27 mouse cellular contexts compared by ENCODE assay signal in the genomic region with DNA sequence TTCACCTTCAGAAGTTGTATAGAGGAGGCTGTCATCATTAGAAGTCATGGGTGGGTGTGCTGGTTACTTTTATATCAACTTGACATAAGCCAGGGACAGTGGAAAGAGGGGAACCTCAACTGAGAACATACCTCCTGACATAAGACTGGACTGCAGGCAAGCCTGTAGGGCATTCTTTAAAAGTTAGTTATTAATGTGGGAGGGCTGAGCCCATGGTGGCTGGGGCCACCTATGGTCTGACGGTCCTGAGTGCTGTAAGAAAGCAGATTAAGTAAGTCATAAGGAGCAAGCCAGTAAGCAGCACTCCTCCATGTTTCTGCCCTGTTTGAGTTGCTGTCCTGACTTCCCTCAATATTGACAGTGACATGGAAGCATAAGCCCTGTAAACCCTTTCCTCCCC.
DNase-seq lines count a peak whose midpoint lies in the region; ATAC-seq and TF ChIP-seq lines count a peak whose summit lies in the region.
"Had no signal": no experiment of that assay in that cellular context is flagged by ENCODE, and none has a peak within 500 bp of the region (broad histone marks: within the 10 kb centered on the region; RNA-seq: fewer than 3 reads in every experiment).

No protein-coding gene starts in this region.

- H3K9ac ChIP-seq in heart, postnatal 0 days (replicated peaks; ENCODE audit: low read depth, low read length), result no peak overlapping the region
- no peak overlapping the region for H3K9ac ChIP-seq in liver, adult 2 months (ENCODE audit: low read depth, low read length)
- H3K9ac ChIP-seq in liver, postnatal 0 days (replicated peaks), result no peak overlapping the region
- no peak overlapping the region for H3K9ac ChIP-seq in kidney, embryonic 16.5 days (replicated peaks; ENCODE audit: low read length)
- H3K9ac ChIP-seq: embryonic facial prominence, embryonic 15.5 days; forebrain, embryonic 13.5 days; heart, embryonic 15.5 days; hindbrain, embryonic 14.5 days; liver, embryonic 14.5 days; lung, embryonic 15.5 days; midbrain, embryonic 12.5 days; neural tube, embryonic 13.5 days had no signal

- 85% methylated on average over 1 of the region's 1 CpGs for WGBS in heart, postnatal 0 days
- 42% methylated on average over 1 of the region's 1 CpGs for WGBS in liver, adult 2 months
- 68% methylated on average over 1 of the region's 1 CpGs for whole genome bisulfite sequencing in liver, postnatal 0 days (ENCODE audit: insufficient replicate concordance)
- WGBS in kidney, adult 2 months, result 35% methylated on average over 1 of the region's 1 CpGs
- 71% methylated on average over 1 of the region's 1 CpGs for WGBS in kidney, embryonic 16.5 days

- peaks cover 36% of the 10 kb centered on the region; the same call in 1 of the 2 replicates for H3K79me2 ChIP-seq in liver, adult 2 months (ENCODE audit: control insufficient read depth, insufficient read depth, low read length)

- peaks cover 7% of the 10 kb centered on the region; the same call in 1 of the 2 replicates for H3K36me3 ChIP-seq in heart, postnatal 0 days (replicated peaks; ENCODE audit: control insufficient read depth, insufficient read depth, low read length)
- H3K36me3 ChIP-seq in liver, adult 2 months (ENCODE audit: control insufficient read depth, insufficient read depth, low read length), result 0 out of 2 replicates have a peak, but pooled peaks cover 2% of the 10 kb centered on the region
- 0 out of 2 replicates have a peak, but pooled peaks cover 3% of the 10 kb centered on the region for H3K36me3 ChIP-seq in liver, postnatal 0 days (replicated peaks; ENCODE audit: insufficient read depth, low read length)
- no peaks in the 10 kb centered on the region; the same call in 1 of the 2 replicates for H3K36me3 ChIP-seq in kidney, adult 2 months (ENCODE audit: control insufficient read depth, insufficient read depth, low read length)
- H3K36me3 ChIP-seq in kidney, embryonic 16.5 days (ENCODE audit: insufficient read depth, low read length), result peaks cover 13% of the 10 kb centered on the region
- H3K36me3 ChIP-seq: lung, embryonic 15.5 days had no signal

- peaks cover 24% of the 10 kb centered on the region for H3K4me1 ChIP-seq in heart, postnatal 0 days (ENCODE audit: control insufficient read depth, insufficient read depth)
- H3K4me1 ChIP-seq in liver, adult 2 months (ENCODE audit: control insufficient read depth, insufficient read depth, low read length), result peaks cover 28% of the 10 kb centered on the region
- peaks cover 3% of the 10 kb centered on the region for H3K4me1 ChIP-seq in liver, postnatal 0 days (ENCODE audit: insufficient read depth)
- H3K4me1 ChIP-seq in kidney, adult 2 months (ENCODE audit: control insufficient read depth, insufficient read depth, low read length), result peaks cover 29% of the 10 kb centered on the region
- peaks cover 10% of the 10 kb centered on the region; the same call in 1 of the 2 replicates for H3K4me1 ChIP-seq in kidney, embryonic 16.5 days (ENCODE audit: insufficient read depth, low read length)
- H3K4me1 ChIP-seq: embryonic facial prominence, embryonic 10.5 days; embryonic facial prominence, embryonic 15.5 days had no signal

- no peak for TF ChIP-seq POLR2A in liver, adult 2 months (IDR thresholded peaks at IDR 0.05; ENCODE audit: extremely low read depth, insufficient read depth, low read length)
- no peak for TF ChIP-seq POLR2A in kidney, adult 2 months (IDR thresholded peaks at IDR 0.05; ENCODE audit: low read depth, low read length)

- intact Hi-C loops in gastrocnemius, adult 2 months (cut with DNase I), result no loop called here

- TF ChIP-seq EP300 in heart, postnatal 0 days (IDR thresholded peaks at IDR 0.05; ENCODE audit: low read depth), result no peak
- no peak for TF ChIP-seq EP300 in liver, postnatal 0 days (IDR thresholded peaks at IDR 0.05; ENCODE audit: low read depth)

- ATAC-seq in heart, postnatal 0 days (ENCODE audit: insufficient read depth, low read depth), result peak; percentile 58
- no peak for ATAC-seq in liver, postnatal 0 days
- ATAC-seq in kidney, embryonic 16.5 days (ENCODE audit: low FRiP score, low TSS enrichment), result peak; percentile 70; the same call in 1 of the 2 replicates
- ATAC-seq: CD4-positive, CD25-positive, alpha-beta regulatory T cell, adult 4 months; forebrain, embryonic 13.5 days had no signal

- peak overlapping the region; percentile 40 for H3K27ac ChIP-seq in heart, postnatal 0 days (ENCODE audit: low read depth)
- H3K27ac ChIP-seq in liver, adult 2 months (replicated peaks; ENCODE audit: insufficient read depth, low read depth, low read length), result peak overlapping the region; percentile 82
- H3K27ac ChIP-seq in liver, postnatal 0 days (ENCODE audit: low read depth), result no peak overlapping the region
- H3K27ac ChIP-seq in kidney, adult 2 months (ENCODE audit: insufficient read depth, low read depth, low read length), result peak overlapping the region; percentile 77
- H3K27ac ChIP-seq in kidney, embryonic 16.5 days (ENCODE audit: low read length), result peak overlapping the region; percentile 77
- H3K27ac ChIP-seq in gastrocnemius, adult 2 months, result no peak overlapping the region
- H3K27ac ChIP-seq: embryonic facial prominence, embryonic 10.5 days; embryonic facial prominence, embryonic 15.5 days; forebrain, embryonic 13.5 days; heart, embryonic 15.5 days; hindbrain, embryonic 14.5 days; liver, embryonic 14.5 days; lung, embryonic 15.5 days; midbrain, embryonic 12.5 days; neural tube, embryonic 13.5 days had no signal

- DNase-seq in heart, postnatal 0 days (ENCODE audit: low spot score), result no peak
- DNase-seq in heart, adult 9 months (ENCODE audit: low spot score in 2 of 2), result no peak
- no peak for DNase-seq in liver, adult 2 months (ENCODE audit: extremely low read depth, low read depth, low spot score)
- DNase-seq in liver, postnatal 0 days, result no peak
- DNase-seq in kidney, adult 2 months, result peak; percentile 66
- DNase-seq in gastrocnemius, adult 2 months, result no peak
- no peak for DNase-seq in c-Kit-positive CD71-positive TER-119-positive erythroid progenitor cells, embryonic 14.5 days (ENCODE audit: low spot score)
- DNase-seq: adrenal gland, postnatal 25 days; cerebellum, adult 2 months; cerebellum, postnatal 25 days; gastrocnemius, postnatal 14 days; layer of hippocampus, postnatal 36 days; left cerebral cortex, postnatal 4 days; thymus, adult 2 months; thymus, postnatal 4 days had no signal

- H3K27me3 ChIP-seq in heart, postnatal 0 days (ENCODE audit: control insufficient read depth, insufficient read depth, low read length), result no peaks in the 10 kb centered on the region
- no peaks in the 10 kb centered on the region for H3K27me3 ChIP-seq in liver, adult 2 months (ENCODE audit: control insufficient read depth, insufficient read depth, low read length)
- H3K27me3 ChIP-seq in liver, postnatal 0 days (ENCODE audit: insufficient read depth, low read length), result no peaks in the 10 kb centered on the region
- H3K27me3 ChIP-seq in kidney, adult 2 months (replicated peaks; ENCODE audit: control insufficient read depth, insufficient read depth, low read length), result no peaks in the 10 kb centered on the region
- H3K27me3 ChIP-seq in kidney, embryonic 16.5 days (ENCODE audit: insufficient read depth, low read length), result no peaks in the 10 kb centered on the region
- H3K27me3 ChIP-seq: embryonic facial prominence, embryonic 15.5 days; forebrain, embryonic 13.5 days; heart, embryonic 15.5 days; lung, embryonic 15.5 days; midbrain, embryonic 12.5 days; neural tube, embryonic 13.5 days had no signal

- H3K4me2 ChIP-seq in heart, postnatal 0 days (ENCODE audit: low read depth, low read length), result no peak overlapping the region
- H3K4me2 ChIP-seq in liver, postnatal 0 days (ENCODE audit: low read depth, low read length), result no peak overlapping the region
- H3K4me2 ChIP-seq in kidney, embryonic 16.5 days (replicated peaks; ENCODE audit: low read depth, low read length), result no peak overlapping the region
- H3K4me2 ChIP-seq: embryonic facial prominence, embryonic 15.5 days; forebrain, embryonic 13.5 days; heart, embryonic 15.5 days; hindbrain, embryonic 14.5 days; lung, embryonic 15.5 days; midbrain, embryonic 12.5 days; neural tube, embryonic 13.5 days had no signal

- TF ChIP-seq CTCF in heart, postnatal 0 days (IDR thresholded peaks at IDR 0.05; ENCODE audit: low read depth), result no peak
- no peak for TF ChIP-seq CTCF in liver, adult 2 months (IDR thresholded peaks at IDR 0.05; ENCODE audit: low read depth, low read length)
- TF ChIP-seq CTCF in liver, postnatal 0 days (IDR thresholded peaks at IDR 0.05; ENCODE audit: low read depth), result no peak
- no peak for TF ChIP-seq CTCF in kidney, adult 2 months (conservative IDR thresholded peaks at IDR 0.05; ENCODE audit: insufficient read depth, insufficient read length, low read depth, low read length)
- no peak for TF ChIP-seq CTCF in gastrocnemius, adult 2 months (IDR thresholded peaks at IDR 0.05)

- H3K9me3 ChIP-seq in heart, postnatal 0 days (replicated peaks; ENCODE audit: control insufficient read depth, low read length), result no peaks in the 10 kb centered on the region
- no peaks in the 10 kb centered on the region for H3K9me3 ChIP-seq in liver, postnatal 0 days (ENCODE audit: low read length)
- no peaks in the 10 kb centered on the region for H3K9me3 ChIP-seq in kidney, embryonic 16.5 days (ENCODE audit: low read length)
- H3K9me3 ChIP-seq: embryonic facial prominence, embryonic 10.5 days; embryonic facial prominence, embryonic 15.5 days; heart, embryonic 15.5 days; lung, embryonic 15.5 days; midbrain, embryonic 12.5 days; neural tube, embryonic 13.5 days had no signal

- no peak overlapping the region for H3K4me3 ChIP-seq in heart, postnatal 0 days (ENCODE audit: low read depth, low read length)
- H3K4me3 ChIP-seq in liver, adult 2 months (ENCODE audit: insufficient read depth, low read depth, low read length), result no peak overlapping the region
- H3K4me3 ChIP-seq in liver, postnatal 0 days (ENCODE audit: low read depth, low read length), result no peak overlapping the region
- H3K4me3 ChIP-seq in kidney, adult 2 months (ENCODE audit: insufficient read depth, low read depth, low read length), result no peak overlapping the region
- H3K4me3 ChIP-seq in kidney, embryonic 16.5 days (ENCODE audit: low read length), result no peak overlapping the region
- no peak overlapping the region for H3K4me3 ChIP-seq in gastrocnemius, adult 2 months
- H3K4me3 ChIP-seq: embryonic facial prominence, embryonic 10.5 days; embryonic facial prominence, embryonic 15.5 days; forebrain, embryonic 13.5 days; heart, embryonic 15.5 days; lung, embryonic 15.5 days; midbrain, embryonic 12.5 days; myocyte; neural tube, embryonic 13.5 days had no signal

Comparison
In these comparisons a context has a peak if more than half of its experiments do, and no peak if none do; other contexts are left out.
1. H3K27ac ChIP-seq: peak in heart, postnatal 0 days (single experiment), liver, adult 2 months (single experiment), kidney, adult 2 months (single experiment) and kidney, embryonic 16.5 days (single experiment); none in liver, postnatal 0 days (single experiment) and gastrocnemius, adult 2 months (single experiment).